Mouse (Mus musculus) kidney, adult 2 months (tissue): ENCODE data around the gene Olig3.

Source experiments
- CTCF ChIP-seq: fragments of 200-500 bp; conservative IDR thresholded peaks from 2 replicates; pipeline ENCODE4 v1.5.1; 2011; ENCODE audit warnings: low read depth, mild to moderate bottlenecking, control low read depth, low read length, moderate library complexity, mixed read lengths; ENCODE audit not compliant: insufficient read depth, insufficient read length
- POLR2A ChIP-seq: fragments of 200-500 bp; IDR thresholded peaks from one replicate; pipeline ENCODE4 v1.6.1; 2011; ENCODE audit warnings: low read depth, low read length, control low read depth

DNA sequence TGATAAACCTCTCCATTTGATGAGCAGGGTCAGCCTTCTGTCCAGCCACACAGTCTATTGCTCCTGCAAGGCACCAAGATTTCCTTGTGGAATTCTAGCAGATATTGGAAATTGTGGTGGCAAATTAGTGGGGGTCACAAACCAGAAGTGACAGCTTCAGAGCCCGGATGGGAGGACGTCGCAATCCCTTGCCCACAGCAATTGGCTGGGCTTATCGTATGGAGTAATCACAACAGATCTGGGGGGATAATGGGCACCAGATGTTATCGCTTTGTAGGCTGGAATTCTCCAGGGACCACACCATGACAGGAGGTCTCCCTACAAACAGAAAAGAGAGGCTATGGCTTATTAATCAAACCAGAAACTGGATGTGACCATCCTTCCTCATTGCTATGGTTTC lies 44.8 kb downstream of the Olig3 start:
- TF ChIP-seq POLR2A (no peak), CTCF (no peak)
